Comparison of ENCODE assay signal across 9 mouse cellular contexts in the genomic region with DNA sequence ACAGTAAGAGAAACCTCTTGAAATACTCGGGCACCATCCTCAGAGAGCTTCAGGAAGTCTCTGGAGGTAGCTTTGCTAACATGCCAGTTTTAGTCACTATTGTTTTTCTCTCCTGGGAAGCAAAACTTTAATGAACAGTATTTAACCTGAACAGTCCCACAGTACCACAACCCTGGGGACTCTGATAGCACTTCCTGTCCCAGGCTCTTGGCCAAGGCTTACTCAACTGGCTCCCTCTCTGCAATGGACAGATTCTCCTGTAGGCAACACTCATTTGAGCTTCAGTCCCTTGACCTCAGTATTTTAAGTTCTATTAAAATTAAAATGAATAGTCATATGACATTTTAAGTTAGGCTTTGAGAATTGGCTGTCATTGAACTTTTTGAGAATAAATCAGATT.
DNase-seq lines count a peak whose midpoint lies in the region; ATAC-seq and TF ChIP-seq lines count a peak whose summit lies in the region.
"Had no signal": no experiment of that assay in that cellular context is flagged by ENCODE, and none has a peak within 500 bp of the region (broad histone marks: within the 10 kb centered on the region; RNA-seq: fewer than 3 reads in every experiment).

No protein-coding gene starts in this region.

- no peak overlapping the region for H3K9ac ChIP-seq in kidney, embryonic 15.5 days
- 0 out of 2 replicates have a peak overlapping the region, but pooled peaks have one; percentile 3 for H3K9ac ChIP-seq in heart, postnatal 0 days (replicated peaks; ENCODE audit: low read depth, low read length)
- H3K9ac ChIP-seq: forebrain, embryonic 15.5 days had no signal

- peaks cover 5% of the 10 kb centered on the region; the same call in 1 of the 2 replicates for H3K9me3 ChIP-seq in kidney, embryonic 15.5 days (replicated peaks)
- H3K9me3 ChIP-seq in heart, postnatal 0 days (replicated peaks; ENCODE audit: control insufficient read depth, low read length): no peaks in the 10 kb centered on the region; the same call in 1 of the 2 replicates
- H3K9me3 ChIP-seq: forebrain, embryonic 15.5 days had no signal

- no peak overlapping the region for H3K4me3 ChIP-seq in kidney, embryonic 15.5 days (replicated peaks)
- peak overlapping the region; percentile 35 for H3K4me3 ChIP-seq in heart, postnatal 0 days (ENCODE audit: low read depth, low read length)
- H3K4me3 ChIP-seq: forebrain, embryonic 15.5 days had no signal

- peaks cover 4% of the 10 kb centered on the region; the same call in 1 of the 2 replicates for H3K4me1 ChIP-seq in kidney, embryonic 15.5 days
- peaks cover 3% of the 10 kb centered on the region; the same call in 1 of the 2 replicates for H3K4me1 ChIP-seq in heart, postnatal 0 days (ENCODE audit: control insufficient read depth, insufficient read depth)
- H3K4me1 ChIP-seq: forebrain, embryonic 15.5 days had no signal

- H3K36me3 ChIP-seq in kidney, embryonic 15.5 days: no peaks in the 10 kb centered on the region
- no peaks in the 10 kb centered on the region for H3K36me3 ChIP-seq in heart, postnatal 0 days (replicated peaks; ENCODE audit: control insufficient read depth, insufficient read depth, low read length)
- H3K36me3 ChIP-seq: forebrain, embryonic 15.5 days had no signal

- no peak for TF ChIP-seq CTCF in heart, postnatal 0 days (IDR thresholded peaks at IDR 0.05; ENCODE audit: low read depth)

- no peak for TF ChIP-seq EP300 in heart, postnatal 0 days (IDR thresholded peaks at IDR 0.05; ENCODE audit: low read depth)

- H3K27ac ChIP-seq in kidney, embryonic 15.5 days: no peak overlapping the region
- H3K27ac ChIP-seq in heart, postnatal 0 days (ENCODE audit: low read depth): no peak overlapping the region
- H3K27ac ChIP-seq: forebrain, embryonic 15.5 days had no signal

- no peaks in the 10 kb centered on the region for H3K27me3 ChIP-seq in kidney, embryonic 15.5 days
- H3K27me3 ChIP-seq in heart, postnatal 0 days (ENCODE audit: control insufficient read depth, insufficient read depth, low read length): no peaks in the 10 kb centered on the region
- H3K27me3 ChIP-seq: forebrain, embryonic 15.5 days had no signal

- DNase-seq in kidney, adult 9 months: no peak
- peak; percentile 14 for DNase-seq in fat pad, adult 2 months (ENCODE audit: extremely low read depth, low read depth, low spot score)
- no peak for DNase-seq in heart, postnatal 0 days (ENCODE audit: low spot score)
- DNase-seq in lung, postnatal 14 days: peak; percentile 11
- no peak for DNase-seq in B cell, adult 2 months
- no peak for DNase-seq in layer of hippocampus, postnatal 25 days (ENCODE audit: extremely low spot score in 1 of 2, low spot score in 1 of 2)
- DNase-seq: kidney, adult 2 months had no signal

- no peak for ATAC-seq in kidney, embryonic 15.5 days (replicated peaks; ENCODE audit: low FRiP score)
- no peak for ATAC-seq in heart, postnatal 0 days (ENCODE audit: insufficient read depth, low read depth)
- ATAC-seq: forebrain, embryonic 15.5 days had no signal

- peak overlapping the region; percentile 48 for H3K4me2 ChIP-seq in kidney, embryonic 15.5 days
- peak overlapping the region; percentile 62 for H3K4me2 ChIP-seq in heart, postnatal 0 days (ENCODE audit: low read depth, low read length)
- H3K4me2 ChIP-seq: forebrain, embryonic 15.5 days had no signal

- 22% methylated on average over 1 of the region's 1 CpGs for WGBS in kidney, embryonic 15.5 days
- WGBS in heart, postnatal 0 days: 3% methylated on average over 1 of the region's 1 CpGs

Comparison
In these comparisons a context has a peak if more than half of its experiments do, and no peak if none do; other contexts are left out.
1. DNase-seq: peak in fat pad, adult 2 months (single experiment) and lung, postnatal 14 days (single experiment); none in kidney, adult 9 months (single experiment), heart, postnatal 0 days (single experiment), B cell, adult 2 months (0 of 2) and layer of hippocampus, postnatal 25 days (0 of 2).